Mouse (Mus musculus) induced T-regulatory cell, adult 2 months (primary cell): ENCODE data around the gene Pdk2.

Experiments used
- DNase-seq: peaks from one replicate; pipeline ENCODE4 v3.0.0-alpha.2; 2012; ENCODE audit warnings: low read depth

Gene Pdk2

GRCm38 (mm10) chr11:94987341-94987740 is 53.8 kb downstream of the Pdk2 start:
- DNase-seq = no peak

DNA sequence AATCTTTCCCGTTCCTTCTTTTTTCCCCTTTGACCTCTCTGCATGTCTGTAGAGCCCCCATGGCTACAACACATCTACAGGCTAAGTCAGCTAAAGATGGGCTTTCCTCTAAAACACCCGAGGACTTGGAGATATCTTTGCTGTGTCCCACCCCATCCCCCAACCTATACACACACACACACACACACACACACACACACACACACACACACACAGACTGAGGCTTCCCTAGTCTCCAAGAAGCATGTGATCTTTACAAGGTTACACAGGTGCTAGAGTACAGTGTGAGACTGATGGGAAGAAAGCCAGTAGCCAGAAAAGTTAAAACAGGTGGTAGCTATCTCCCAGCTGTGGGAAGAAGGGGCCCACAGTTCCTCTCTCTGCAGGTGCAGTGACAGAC is 54.7 kb downstream of the Pdk2 start:
- no peak for DNase-seq

DNA sequence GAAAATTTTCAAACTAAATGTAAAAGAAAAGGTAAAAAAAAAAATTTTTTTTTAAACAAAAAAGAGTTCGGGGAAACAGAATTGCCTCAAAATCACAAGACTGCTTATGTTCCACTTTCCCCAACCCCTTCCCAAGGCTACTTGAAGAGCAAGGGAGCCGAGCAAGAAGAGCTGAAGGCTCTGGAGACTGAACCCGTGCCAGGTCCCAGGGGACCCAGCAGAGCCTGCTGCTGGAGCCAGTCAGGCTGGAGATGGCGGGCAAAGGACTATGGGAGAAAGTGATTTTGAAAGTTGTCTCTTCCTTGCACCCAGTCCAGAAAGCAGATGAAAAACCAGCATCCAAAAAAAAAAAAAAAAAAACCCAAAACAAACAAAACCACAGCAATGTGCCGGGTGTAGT is 55.3 kb downstream of the Pdk2 start:
- DNase-seq = no peak

GRCm38 (mm10) chr11:94985140-94985539 is 56.0 kb downstream of the Pdk2 start:
- DNase-seq = no peak

GRCm38 (mm10) chr11:94979462-94980179 is 61.5 kb downstream of the Pdk2 start:
- no peak for DNase-seq

DNA sequence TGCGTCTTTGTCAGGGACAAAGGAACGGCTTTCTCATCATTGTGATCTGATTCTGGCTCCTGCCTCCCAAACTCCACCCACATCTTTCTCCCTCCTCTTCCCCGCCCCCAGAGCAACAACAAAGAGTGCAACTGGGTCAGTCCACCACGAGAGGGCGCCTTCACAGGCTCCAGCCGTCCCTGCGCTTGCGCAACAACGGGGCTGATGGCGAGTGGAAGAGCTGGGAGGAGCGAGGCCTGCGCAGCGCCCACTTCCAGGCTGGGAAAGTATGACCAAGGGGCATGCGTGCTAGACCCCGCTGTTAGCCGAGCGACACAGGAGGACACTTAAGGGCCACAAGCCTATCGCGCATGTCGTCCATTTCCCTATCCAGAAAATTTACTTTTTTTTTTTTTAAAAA is 62.2 kb downstream of the Pdk2 start:
- peak; percentile 97 for DNase-seq

GRCm38 (mm10) chr11:94978178-94978915 is 62.8 kb downstream of the Pdk2 start:
- DNase-seq = no peak
